Mouse (Mus musculus) brain, embryonic 14.5 days (tissue): ENCODE measurements around the gene Unc50.

Experiments used
- CTCF ChIP-seq: fragments of 200-500 bp; IDR thresholded peaks from 2 replicates; pipeline ENCODE4 v1.5.1; 2012; ENCODE audit warnings: inconsistent platforms, mild to moderate bottlenecking, moderate library complexity, borderline replicate concordance; ENCODE audit not compliant: insufficient read depth, insufficient read length; ENCODE audit errors: extremely low read depth
- POLR2A ChIP-seq: fragments of 200-500 bp; IDR thresholded peaks from 2 replicates; pipeline ENCODE4 v1.6.1; 2012; ENCODE audit warnings: mild to moderate bottlenecking, inconsistent platforms, borderline replicate concordance; ENCODE audit not compliant: poor library complexity, insufficient read depth, insufficient read length, severe bottlenecking; ENCODE audit errors: extremely low read depth

DNA sequence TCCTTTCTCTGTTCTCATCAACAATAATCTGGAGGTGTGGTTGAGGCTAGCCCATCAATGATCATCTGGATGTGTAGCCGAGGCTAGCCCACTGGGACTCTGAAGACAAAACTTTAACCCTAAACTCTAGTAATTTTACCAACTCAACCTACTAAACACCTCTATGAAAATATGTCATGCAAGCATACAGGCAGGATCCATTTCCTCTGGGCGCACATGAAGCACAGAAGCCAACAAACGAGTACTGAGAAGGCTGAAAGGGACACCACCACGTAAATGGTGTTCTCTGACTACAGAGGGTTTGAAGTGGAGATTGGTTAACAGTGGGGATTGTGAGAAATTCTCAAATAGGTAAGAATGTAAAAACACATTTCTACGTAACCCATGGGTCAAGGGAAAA, 47.3 kb downstream of the Unc50 start:
- TF ChIP-seq CTCF (no peak), POLR2A (no peak)
